Mouse (Mus musculus): ENCODE measurements around the gene Fam32a.

Fam32a gene

GRCm38 (mm10) chr8:72219541-72220363 is at the start of gene Fam32a:
Gene Fam32a, plus strand, starts transcription at chr8:72219730.
- in situ Hi-C loops (cut with MboI, MseI) = loop anchor here in 1 of 2 experiments (5.0 kb wide), 1 partner anchor 57 kb away; the partner anchor contains the start of gene Rab8a

GRCm38 (mm10) chr8:72177346-72177925 is 42.1 kb upstream of the Fam32a start:
- in situ Hi-C loops (cut with MboI, MseI) = loop anchor here (5.0 kb wide), 3 partner anchors 65 to 190 kb away; partner anchors contain the start of gene Ap1m1 (in 1 of the 2)

GRCm38 (mm10) chr8:72183554-72184202 is 35.9 kb upstream of the Fam32a start:
- in situ Hi-C loops (cut with MboI, MseI) = no loop called here

- in situ Hi-C loops (cut with MboI, MseI) = no loop called here
Observed at GRCm38 (mm10) chr8:72187793-72188331, 31.7 kb upstream of the Fam32a start.

- in situ Hi-C loops (cut with MboI, MseI) = loop anchor here in 1 of 2 experiments (10.0 kb wide), 1 partner anchor 455 kb away; the partner anchor contains the start of gene Nwd1
Observed at GRCm38 (mm10) chr8:72189417-72190214, 29.9 kb upstream of the Fam32a start, which contains the start of gene Hsh2d. Gene Hsh2d, plus strand, starts transcription at chr8:72189638.

- in situ Hi-C loops (cut with MboI, MseI) = loop anchor here in 1 of 2 experiments (10.0 kb wide), 1 partner anchor 455 kb away; the partner anchor contains the start of gene Nwd1
Observed at GRCm38 (mm10) chr8:72190215-72190539, 29.4 kb upstream of the Fam32a start.

GRCm38 (mm10) chr8:72192065-72192464 is 27.5 kb upstream of the Fam32a start:
- in situ Hi-C loops (cut with MboI, MseI) = loop anchor here in 1 of 2 experiments (10.0 kb wide), 1 partner anchor 453 kb away; the partner anchor contains the start of gene Nwd1

GRCm38 (mm10) chr8:72197997-72198396 is 21.5 kb upstream of the Fam32a start:
- in situ Hi-C loops (cut with MboI, MseI) = loop anchor here in 1 of 2 experiments (10.0 kb wide), 1 partner anchor 447 kb away; the partner anchor contains the start of gene Nwd1

- in situ Hi-C loops (cut with MboI, MseI) = no loop called here
Observed at GRCm38 (mm10) chr8:72208582-72208981, 10.9 kb upstream of the Fam32a start.

- in situ Hi-C loops (cut with MboI, MseI) = no loop called here
Observed at GRCm38 (mm10) chr8:72210222-72210621, 9.3 kb upstream of the Fam32a start.

- in situ Hi-C loops (cut with MboI, MseI) = no loop called here
Observed at GRCm38 (mm10) chr8:72210710-72211109, 8.8 kb upstream of the Fam32a start.

GRCm38 (mm10) chr8:72211846-72212245 is 7.7 kb upstream of the Fam32a start:
- in situ Hi-C loops (cut with MboI, MseI) = no loop called here

GRCm38 (mm10) chr8:72212751-72213150 is 6.8 kb upstream of the Fam32a start, which contains the start of gene Cib3:
Gene Cib3, minus strand, starts transcription at chr8:72212837.
- in situ Hi-C loops (cut with MboI, MseI) = no loop called here

GRCm38 (mm10) chr8:72213536-72213935 is 6.0 kb upstream of the Fam32a start, which contains the start of gene Gm11034:
Gene Gm11034, minus strand, starts transcription at chr8:72213636.
- in situ Hi-C loops (cut with MboI, MseI) = no loop called here

GRCm38 (mm10) chr8:72215060-72215459 is 4.5 kb upstream of the Fam32a start:
- in situ Hi-C loops (cut with MboI, MseI) = loop anchor here in 1 of 2 experiments (5.0 kb wide), 1 partner anchor 53 kb away; the partner anchor contains the start of gene Rab8a

GRCm38 (mm10) chr8:72215871-72216270 is 3.7 kb upstream of the Fam32a start:
- in situ Hi-C loops (cut with MboI, MseI) = loop anchor here in 1 of 2 experiments (5.0 kb wide), 1 partner anchor 54 kb away; the partner anchor contains the start of gene Rab8a

GRCm38 (mm10) chr8:72218781-72219540 is 569 bp upstream of the Fam32a start:
- in situ Hi-C loops (cut with MboI, MseI) = loop anchor here in 1 of 2 experiments (5.0 kb wide), 1 partner anchor 57 kb away; the partner anchor contains the start of gene Rab8a

GRCm38 (mm10) chr8:72220758-72221157 is 1.2 kb downstream of the Fam32a start:
- in situ Hi-C loops (cut with MboI, MseI) = no loop called here

GRCm38 (mm10) chr8:72222656-72223055 is 3.1 kb downstream of the Fam32a start:
- in situ Hi-C loops (cut with MboI, MseI) = no loop called here

Measured in T-helper 17 cell (primary cell).